Mouse (Mus musculus): ENCODE measurements around the gene Samd13.

DNA sequence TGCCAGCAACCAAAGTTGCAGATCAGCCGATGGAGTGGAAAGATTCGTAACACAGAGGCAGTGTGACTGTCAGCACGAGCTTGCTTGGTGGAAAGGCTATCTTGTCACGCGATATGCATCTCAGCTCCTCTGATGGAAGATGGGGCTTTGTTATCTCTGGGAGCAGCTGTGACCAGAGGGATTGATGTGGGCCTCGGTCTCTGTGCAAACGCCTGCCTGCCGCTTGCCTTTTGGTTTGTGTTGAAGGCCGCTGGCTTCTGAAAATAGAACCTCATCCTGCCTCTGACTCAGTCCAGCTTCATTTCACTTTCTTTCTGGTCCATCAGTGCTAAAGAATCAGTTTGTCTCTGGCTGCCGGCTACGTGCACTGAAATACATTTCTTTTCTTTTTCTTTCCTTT lies 13.6 kb upstream of the Samd13 start:
- TF ChIP-seq POLR2A (IDR thresholded peaks at IDR 0.05; ENCODE audit: insufficient read length, low read depth): no peak
- TF ChIP-seq TCF12 (IDR thresholded peaks at IDR 0.05; ENCODE audit: insufficient read depth, poor library complexity, severe bottlenecking): no peak
- no peak for TF ChIP-seq MAX (IDR thresholded peaks at IDR 0.05; ENCODE audit: low read depth)
- TF ChIP-seq POLR2AphosphoS2 (IDR thresholded peaks at IDR 0.05; ENCODE audit: insufficient read length, low read depth): no peak
- TF ChIP-seq USF1 (IDR thresholded peaks at IDR 0.05; ENCODE audit: low read depth): no peak
- TF ChIP-seq TCF3 (IDR thresholded peaks at IDR 0.05; ENCODE audit: insufficient read length, low read depth): no peak
- no peak for TF ChIP-seq SRF (IDR thresholded peaks at IDR 0.05; ENCODE audit: control insufficient read depth, insufficient read length, low read depth)
- TF ChIP-seq CEBPB (IDR thresholded peaks at IDR 0.05; ENCODE audit: insufficient read depth, poor library complexity, severe bottlenecking): no peak
- no peak for TF ChIP-seq MYOD1 (IDR thresholded peaks at IDR 0.05; ENCODE audit: control insufficient read depth in 1 of 3, insufficient read length in 2 of 3, low read depth in 2 of 3)

Measured in myocyte (in vitro differentiated cells).